Mouse (Mus musculus) midbrain, embryonic 16.5 days (tissue): Measurements from ENCODE around the gene Sdf2. TPM values are rescaled to one million over a fixed set of nuclear protein-coding genes. Genes with fewer than 3 reads are reported as not detected.

Source experiments
- ATAC-seq: fragments of 200-750 bp; cut with Nextera tagmentation; 2 replicates; pipeline ENCODE4 v1.8.0; 2017; ENCODE audit warnings: moderate TSS enrichment
- H3K27ac ChIP-seq: fragments of 300-500 bp; sonication (generic); 2 replicates; pipeline ENCODE4 v1.5.1; 2014; ENCODE audit warnings: mild to moderate bottlenecking, low read length, mixed read lengths
- H3K27me3 ChIP-seq: fragments of 300-500 bp; sonication (generic); 2 replicates; pipeline ENCODE4 v1.6.1; 2014; ENCODE audit warnings: low read depth, low read length, mixed read lengths; ENCODE audit not compliant: control insufficient read depth, insufficient read depth
- H3K36me3 ChIP-seq: fragments of 300-500 bp; sonication (generic); 2 replicates; pipeline ENCODE4 v1.6.1; 2014; ENCODE audit warnings: mild to moderate bottlenecking, low read length, moderate library complexity, mixed read lengths; ENCODE audit not compliant: control insufficient read depth, insufficient read depth
- H3K4me1 ChIP-seq: fragments of 300-500 bp; sonication (generic); 2 replicates; pipeline ENCODE4 v1.6.1; 2014; ENCODE audit warnings: mild to moderate bottlenecking, low read length, mixed read lengths; ENCODE audit not compliant: control insufficient read depth, insufficient read depth
- H3K4me2 ChIP-seq: fragments of 300-500 bp; sonication (generic); 2 replicates; pipeline ENCODE4 v1.6.1; 2014; ENCODE audit warnings: mild to moderate bottlenecking, low read length, mixed read lengths
- H3K4me3 ChIP-seq: fragments of 300-500 bp; sonication (generic); 2 replicates; pipeline ENCODE4 v1.5.1; 2014; ENCODE audit warnings: low read depth, mild to moderate bottlenecking, low read length, moderate library complexity, mixed read lengths
- H3K9ac ChIP-seq: fragments of 300-500 bp; sonication (generic); 2 replicates; pipeline ENCODE4 v1.6.1; 2014; ENCODE audit warnings: low read depth, low read length, mixed read lengths
- H3K9me3 ChIP-seq: fragments of 300-500 bp; sonication (generic); replicated peaks from 2 replicates; pipeline ENCODE4 v1.6.1; 2014; ENCODE audit warnings: mild to moderate bottlenecking, low read length, mixed read lengths; ENCODE audit not compliant: control insufficient read depth, poor library complexity, severe bottlenecking
- WGBS: fragments of 180-500 bp; shearing (Covaris S2); extraction: QIAGEN DNeasy Blood & Tissue Kit; methylation state at CpG from one replicate; pipeline ENCODE4 v1.1.7; 2014; 5-methylcytosine and 5-hydroxymethylcytosine counted together
- polyA plus RNA-seq: library from polyadenylated mRNA; unstranded; fragments of >200 nt; fragmentation: Nextera tagmentation; extraction: Ambion mirVana; gene quantifications from 2 replicates; pipeline ENCODE4 v1.2.1, GENCODE M21; 2015

Gene Sdf2
- polyA plus RNA-seq, 1 experiment from 2014 or later = 92.8 TPM

- no peak overlapping the region for H3K9ac ChIP-seq
- no peaks in the 10 kb centered on the region for H3K27me3 ChIP-seq
- no peak overlapping the region for H3K4me2 ChIP-seq
- H3K4me1 ChIP-seq = no peaks in the 10 kb centered on the region
- WGBS = 94% methylated on average over 14 of the region's 14 CpGs
- no peak overlapping the region for H3K27ac ChIP-seq
- H3K36me3 ChIP-seq = peaks cover 63% of the 10 kb centered on the region
- no peak for ATAC-seq
- H3K9me3 ChIP-seq = no peaks in the 10 kb centered on the region
- H3K4me3 ChIP-seq = no peak overlapping the region
Observed at GRCm38 (mm10) chr11:78213086-78213817, 32.3 kb upstream of the Sdf2 start.

GRCm38 (mm10) chr11:78215709-78216317 lies 29.7 kb upstream of the Sdf2 start:
- Histone ChIP-seq H3K36me3 (peaks cover 69% of the 10 kb centered on the region), H3K9me3 (no peaks in the 10 kb centered on the region), H3K4me1 (no peaks in the 10 kb centered on the region), H3K27ac (peak overlapping the region; percentile 11; the same call in 1 of the 2 replicates), H3K4me3 (no peak overlapping the region), H3K27me3 (no peaks in the 10 kb centered on the region), H3K9ac (no peak overlapping the region), H3K4me2 (no peak overlapping the region)
- ATAC-seq = peak; percentile 45; the same call in 1 of the 2 replicates
- WGBS = 88% methylated on average over 11 of the region's 11 CpGs

GRCm38 (mm10) chr11:78223586-78223985 lies 22.0 kb upstream of the Sdf2 start:
- no peaks in the 10 kb centered on the region for H3K4me1 ChIP-seq
- H3K27ac ChIP-seq = no peak overlapping the region
- H3K9ac ChIP-seq = no peak overlapping the region
- H3K4me3 ChIP-seq = no peak overlapping the region
- no peaks in the 10 kb centered on the region for H3K9me3 ChIP-seq
- no peak for ATAC-seq
- 95% methylated on average over 4 of the region's 4 CpGs for WGBS
- no peaks in the 10 kb centered on the region for H3K27me3 ChIP-seq
- H3K36me3 ChIP-seq = peaks cover 69% of the 10 kb centered on the region
- no peak overlapping the region for H3K4me2 ChIP-seq

- H3K36me3 ChIP-seq = peaks cover 51% of the 10 kb centered on the region
- H3K4me2 ChIP-seq = no peak overlapping the region
- no peak for ATAC-seq
- H3K4me3 ChIP-seq = no peak overlapping the region
- WGBS = 95% methylated on average over 6 of the region's 6 CpGs
- H3K9ac ChIP-seq = no peak overlapping the region
- no peaks in the 10 kb centered on the region for H3K9me3 ChIP-seq
- H3K4me1 ChIP-seq = no peaks in the 10 kb centered on the region
- H3K27ac ChIP-seq = no peak overlapping the region
- H3K27me3 ChIP-seq = no peaks in the 10 kb centered on the region
Observed at GRCm38 (mm10) chr11:78231518-78231917, 14.0 kb upstream of the Sdf2 start.

GRCm38 (mm10) chr11:78240193-78240857 lies 5.2 kb upstream of the Sdf2 start:
- Histone ChIP-seq H3K9me3 (no peaks in the 10 kb centered on the region), H3K27me3 (no peaks in the 10 kb centered on the region), H3K36me3 (no peaks in the 10 kb centered on the region), H3K9ac (no peak overlapping the region), H3K27ac (no peak overlapping the region), H3K4me1 (peaks cover 21% of the 10 kb centered on the region), H3K4me2 (no peak overlapping the region), H3K4me3 (no peak overlapping the region)
- WGBS = 89% methylated on average over 9 of the region's 9 CpGs
- ATAC-seq = no peak

- H3K9ac ChIP-seq = peak overlapping the region; percentile 97
- no peaks in the 10 kb centered on the region for H3K27me3 ChIP-seq
- WGBS = 0% methylated on average over 19 of the region's 19 CpGs
- peaks cover 45% of the 10 kb centered on the region for H3K4me1 ChIP-seq
- no peaks in the 10 kb centered on the region for H3K36me3 ChIP-seq
- peak overlapping the region; percentile 95 for H3K4me3 ChIP-seq
- H3K9me3 ChIP-seq = no peaks in the 10 kb centered on the region
- peak overlapping the region; percentile 99 for H3K27ac ChIP-seq
- ATAC-seq = no peak; the same call in 1 of the 2 replicates
- H3K4me2 ChIP-seq = peak overlapping the region; percentile 88
Observed at GRCm38 (mm10) chr11:78245261-78245626, 302 bp upstream of the Sdf2 start.

GRCm38 (mm10) chr11:78246318-78247011 lies 919 bp downstream of the Sdf2 start:
- peak overlapping the region; percentile 97 for H3K9ac ChIP-seq
- no peaks in the 10 kb centered on the region for H3K9me3 ChIP-seq
- H3K27ac ChIP-seq = peak overlapping the region; percentile 99
- WGBS = 55% methylated on average over 7 of the region's 7 CpGs
- peak overlapping the region; percentile 69 for H3K4me2 ChIP-seq
- H3K36me3 ChIP-seq = 0 out of 2 replicates have a peak, but pooled peaks cover 3% of the 10 kb centered on the region
- H3K4me1 ChIP-seq = peaks cover 45% of the 10 kb centered on the region
- ATAC-seq = no peak
- H3K4me3 ChIP-seq = peak overlapping the region; percentile 95
- H3K27me3 ChIP-seq = no peaks in the 10 kb centered on the region

- 83% methylated on average over 3 of the region's 3 CpGs for WGBS
- Histone ChIP-seq H3K4me1 (peaks cover 42% of the 10 kb centered on the region), H3K4me3 (peak overlapping the region; percentile 95; the same call in 1 of the 2 replicates), H3K36me3 (peaks cover 3% of the 10 kb centered on the region; the same call in 1 of the 2 replicates), H3K9ac (no peak overlapping the region), H3K27ac (no peak overlapping the region), H3K4me2 (peak overlapping the region; percentile 69), H3K27me3 (no peaks in the 10 kb centered on the region), H3K9me3 (no peaks in the 10 kb centered on the region)
- ATAC-seq = no peak
Observed at GRCm38 (mm10) chr11:78247012-78247348, 1.4 kb downstream of the Sdf2 start.
